8 mouse cellular contexts compared by ENCODE assay signal in genomic region chr5:135903551-135904151, GRCm38 (mm10). TPM values are rescaled to one million over a fixed set of nuclear protein-coding genes. Genes with fewer than 3 reads are reported as not detected.
DNase-seq lines count a peak whose midpoint lies in the region; ATAC-seq and TF ChIP-seq lines count a peak whose summit lies in the region.

No protein-coding gene starts in this region.

- peak overlapping the region; percentile 60 for H3K4me2 ChIP-seq in hindbrain, postnatal 0 days (ENCODE audit: low read depth, low read length)

- TF ChIP-seq CTCF in gastrocnemius, adult 2 months (IDR thresholded peaks at IDR 0.05), result peak; percentile 98
- peak; percentile 95 for TF ChIP-seq CTCF in hindbrain, postnatal 0 days (IDR thresholded peaks at IDR 0.05; ENCODE audit: low read depth)
- peak; percentile 97 for TF ChIP-seq CTCF in left cerebral cortex, adult 2 months (IDR thresholded peaks at IDR 0.05)

- WGBS in hindbrain, postnatal 0 days, result under 1% methylated on average over 30 of the region's 30 CpGs

- 0 out of 2 replicates have a peak, but pooled peaks cover 5% of the 10 kb centered on the region for H3K36me3 ChIP-seq in hindbrain, postnatal 0 days (ENCODE audit: insufficient read depth, low read length)

- H3K9me3 ChIP-seq in hindbrain, postnatal 0 days (ENCODE audit: low read length), result no peaks in the 10 kb centered on the region

- H3K4me1 ChIP-seq in hindbrain, postnatal 0 days (ENCODE audit: insufficient read depth, low read length), result no peaks in the 10 kb centered on the region

- H3K9ac ChIP-seq in hindbrain, postnatal 0 days (replicated peaks; ENCODE audit: low read length), result peak overlapping the region; percentile 53

- DNase-seq in ZHBTc4 (ENCODE audit: low read depth, low spot score), result peak; percentile 97
- DNase-seq in cerebellum, postnatal 4 days (ENCODE audit: low spot score in 2 of 2), result peak; percentile 91 to 96
- peak; percentile 91 for DNase-seq in gastrocnemius, adult 2 months
- peak; percentile 96 for DNase-seq in hindbrain, postnatal 0 days (ENCODE audit: low spot score)
- peak; percentile 89 to 94 for DNase-seq in left cerebral cortex, adult 2 months (ENCODE audit: extremely low spot score in 1 of 2, low spot score in 2 of 2)
- DNase-seq in right cerebral cortex, adult 18-20 months, result peak; percentile 94
- peak; percentile 87 for DNase-seq in urinary bladder, adult 2 months (ENCODE audit: low spot score)

- intact Hi-C loops in gastrocnemius, adult 2 months (cut with DNase I), result loop anchor here (1.0 to 2.0 kb wide), 2 partner anchors 32 to 59 kb away; no protein-coding TSS in a partner anchor
- intact Hi-C loops in left cerebral cortex, adult 2 months (cut with DNase I), result loop anchor here (1.0 to 2.0 kb wide), 2 partner anchors 31 to 59 kb away; partner anchors contain the start of gene Ywhag

- H3K4me3 ChIP-seq in gastrocnemius, adult 2 months, result peak overlapping the region; percentile 70
- peak overlapping the region; percentile 26 for H3K4me3 ChIP-seq in hindbrain, postnatal 0 days (ENCODE audit: low read length)
- peak overlapping the region; percentile 51 for H3K4me3 ChIP-seq in left cerebral cortex, adult 2 months

- ATAC-seq in hindbrain, postnatal 0 days, result peak; percentile 96
- ATAC-seq in megakaryocyte, adult 5-6 weeks (ENCODE audit: poor library complexity, severe bottlenecking), result peak; percentile 76

- H3K27ac ChIP-seq in gastrocnemius, adult 2 months, result peak overlapping the region; percentile 96
- H3K27ac ChIP-seq in hindbrain, postnatal 0 days, result peak overlapping the region; percentile 92
- H3K27ac ChIP-seq in left cerebral cortex, adult 2 months, result peak overlapping the region; percentile 84

- H3K27me3 ChIP-seq in hindbrain, postnatal 0 days (ENCODE audit: insufficient read depth, low read length), result no peaks in the 10 kb centered on the region

RNA-seq across cellular contexts. Expression of gene Hspb1, which starts 15.9 kb away (rescaled TPM):
- 100 to 1,000 TPM; 253 to 325 TPM for total RNA-seq in gastrocnemius, adult 2 months (2021)
- 29.4 and 29.6 TPM in 2 replicates for total RNA-seq in hindbrain, postnatal 0 days (2014; rRNA removed)
- polyA plus RNA-seq in hindbrain, postnatal 0 days (2015; fragmentation: Nextera tagmentation; extraction: Ambion mirVana), result 28.0 and 30.0 TPM in 2 replicates
- total RNA-seq in left cerebral cortex, adult 2 months (2021), result 10 to 100 TPM; 19.2 to 19.3 TPM
- total RNA-seq in megakaryocyte, adult 5-6 weeks (2015), result not detected in 2 replicates
- total RNA-seq in megakaryocyte, adult 5-6 weeks (2017), result not detected in 2 replicates
- 816 and 846 TPM in 2 replicates for polyA plus RNA-seq in urinary bladder, adult 2 months (2012; rRNA removed)

RNA-seq across cellular contexts. Expression of gene Ywhag, which starts 30.8 kb away (rescaled TPM):
- total RNA-seq in gastrocnemius, adult 2 months (2021), result 100 to 1,000 TPM; 289 to 303 TPM
- 334 and 336 TPM in 2 replicates for total RNA-seq in hindbrain, postnatal 0 days (2014; rRNA removed)
- 734 and 782 TPM in 2 replicates for polyA plus RNA-seq in hindbrain, postnatal 0 days (2015; fragmentation: Nextera tagmentation; extraction: Ambion mirVana)
- total RNA-seq in left cerebral cortex, adult 2 months (2021), result 1,000 to 10,000 TPM; 1,191 to 1,224 TPM
- total RNA-seq in megakaryocyte, adult 5-6 weeks (2015), result 124 and 141 TPM in 2 replicates
- 72.4 and 88.1 TPM in 2 replicates for total RNA-seq in megakaryocyte, adult 5-6 weeks (2017)
- 54.0 and 76.6 TPM in 2 replicates for polyA plus RNA-seq in urinary bladder, adult 2 months (2012; rRNA removed)

Comparison
In these comparisons a context has a peak if more than half of its experiments do, and no peak if none do; other contexts are left out.
1. Peak in every context shown above with its lines: DNase-seq, ATAC-seq, H3K4me3 ChIP-seq and H3K27ac ChIP-seq.
2. RNA of gene Hspb1, which starts 15.9 kb away (total RNA-seq): 253 to 325 TPM in gastrocnemius, adult 2 months, 29.4 to 29.6 TPM in hindbrain, postnatal 0 days and 19.2 to 19.3 TPM in left cerebral cortex, adult 2 months; not detected in megakaryocyte, adult 5-6 weeks; every median in the first group is over 10 times any median in the second.